Mouse (Mus musculus): ENCODE results near the gene Dnah14. TPM values are rescaled to one million over a fixed set of nuclear protein-coding genes. Genes with fewer than 3 reads are reported as not detected.

Dnah14 gene
- polyA plus RNA-seq, 1 experiment from 2014 or later: 1.0 TPM

- H3K36me3 ChIP-seq: no peaks in the 10 kb centered on the region
Observed at GRCm38 (mm10) chr1:181851521-181852310, 275.4 kb downstream of the Dnah14 start.

GRCm38 (mm10) chr1:181852466-181852865 lies 276.1 kb downstream of the Dnah14 start:
- DNase-seq (ENCODE audit: low spot score): no peak
- H3K36me3 ChIP-seq: no peaks in the 10 kb centered on the region
- H3K27ac ChIP-seq: no peak overlapping the region
- peaks cover 13% of the 10 kb centered on the region for H3K4me1 ChIP-seq (replicated peaks)
- WGBS: 47% methylated on average over 13 of the region's 13 CpGs
- H3K27me3 ChIP-seq (ENCODE audit: insufficient read depth, poor library complexity, severe bottlenecking): peaks cover 5% of the 10 kb centered on the region; the same call in 1 of the 2 replicates
- peak overlapping the region; percentile 29; the same call in 1 of the 2 replicates for H3K4me3 ChIP-seq
- H3K9me3 ChIP-seq: no peaks in the 10 kb centered on the region

More at GRCm38 (mm10) chr1:181851521-181852310, 275.4 kb downstream of the Dnah14 start:
- H3K9me3 ChIP-seq: no peaks in the 10 kb centered on the region
- H3K27me3 ChIP-seq (ENCODE audit: insufficient read depth, poor library complexity, severe bottlenecking): peaks cover 5% of the 10 kb centered on the region; the same call in 1 of the 2 replicates
- WGBS: 89% methylated on average over 12 of the region's 12 CpGs
- no peak overlapping the region for H3K4me3 ChIP-seq
- no peak for DNase-seq (ENCODE audit: low spot score)
- H3K27ac ChIP-seq: no peak overlapping the region
- H3K4me1 ChIP-seq (replicated peaks): peaks cover 13% of the 10 kb centered on the region

DNA sequence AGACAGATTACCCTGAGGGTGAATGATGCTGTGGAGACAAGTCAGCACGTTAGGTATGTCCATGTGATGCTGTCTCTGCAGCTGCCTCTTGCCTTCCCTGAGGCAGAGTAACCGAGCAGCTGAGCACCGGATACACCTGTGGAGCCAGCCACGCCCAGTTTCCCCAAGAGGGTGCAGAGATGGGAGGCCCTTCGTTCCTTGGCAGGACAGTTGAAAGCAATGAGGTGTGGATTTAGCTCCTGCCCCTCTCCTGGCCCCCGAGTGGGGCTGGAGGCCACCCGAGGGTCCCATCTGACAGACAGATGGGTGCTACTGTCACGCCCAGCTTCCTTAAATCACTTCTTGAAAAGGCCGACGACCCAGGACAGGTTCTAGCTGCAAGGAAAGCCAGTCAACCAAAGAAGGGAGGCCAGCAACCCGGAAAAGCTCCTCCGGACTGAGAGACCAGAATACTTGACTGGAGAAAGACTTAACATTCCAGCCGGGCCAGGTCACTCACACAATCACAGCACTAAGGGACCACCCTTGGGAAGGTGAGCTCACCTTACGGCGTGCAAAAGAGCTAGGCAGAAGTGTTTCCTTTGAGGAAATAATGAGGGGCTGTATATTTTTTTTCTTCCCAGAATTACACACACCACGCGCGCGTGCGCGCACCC lies 276.9 kb downstream of the Dnah14 start:
- Histone ChIP-seq H3K27ac (no peak overlapping the region; the same call in 1 of the 2 replicates), H3K27me3 (ENCODE audit: insufficient read depth, poor library complexity, severe bottlenecking) (peaks cover 5% of the 10 kb centered on the region; the same call in 1 of the 2 replicates), H3K36me3 (no peaks in the 10 kb centered on the region), H3K4me3 (peak overlapping the region; percentile 29; the same call in 1 of the 2 replicates), H3K9me3 (no peaks in the 10 kb centered on the region), H3K4me1 (replicated peaks) (peaks cover 13% of the 10 kb centered on the region)
- no peak for DNase-seq (ENCODE audit: low spot score)
- 13% methylated on average over 21 of the region's 21 CpGs for WGBS

DNA sequence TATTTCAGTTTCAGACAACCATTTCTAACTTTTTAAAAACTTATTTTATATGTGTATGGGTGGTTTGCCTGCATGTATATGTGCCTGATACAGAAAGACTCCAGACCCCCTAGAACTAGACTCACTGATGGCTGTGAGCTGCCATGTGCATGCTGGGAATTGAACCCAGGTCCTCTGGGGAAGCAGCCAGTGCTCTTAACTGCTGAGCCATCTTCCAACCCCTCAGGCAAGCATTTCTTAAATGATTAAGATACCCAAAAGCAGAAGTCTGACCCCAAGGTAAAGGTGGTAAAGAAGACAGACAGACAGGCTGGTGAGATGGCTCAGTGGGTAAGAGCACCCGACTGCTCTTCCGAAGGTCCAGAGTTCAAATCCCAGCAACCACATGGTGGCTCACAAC lies 278.5 kb downstream of the Dnah14 start:
- Histone ChIP-seq H3K27ac (no peak overlapping the region), H3K9me3 (no peaks in the 10 kb centered on the region), H3K4me3 (no peak overlapping the region), H3K4me1 (replicated peaks) (peaks cover 13% of the 10 kb centered on the region), H3K36me3 (no peaks in the 10 kb centered on the region), H3K27me3 (ENCODE audit: insufficient read depth, poor library complexity, severe bottlenecking) (peaks cover 5% of the 10 kb centered on the region; the same call in 1 of the 2 replicates)
- DNase-seq (ENCODE audit: low spot score): no peak
- WGBS: 87% methylated on average over 2 of the region's 2 CpGs

DNA sequence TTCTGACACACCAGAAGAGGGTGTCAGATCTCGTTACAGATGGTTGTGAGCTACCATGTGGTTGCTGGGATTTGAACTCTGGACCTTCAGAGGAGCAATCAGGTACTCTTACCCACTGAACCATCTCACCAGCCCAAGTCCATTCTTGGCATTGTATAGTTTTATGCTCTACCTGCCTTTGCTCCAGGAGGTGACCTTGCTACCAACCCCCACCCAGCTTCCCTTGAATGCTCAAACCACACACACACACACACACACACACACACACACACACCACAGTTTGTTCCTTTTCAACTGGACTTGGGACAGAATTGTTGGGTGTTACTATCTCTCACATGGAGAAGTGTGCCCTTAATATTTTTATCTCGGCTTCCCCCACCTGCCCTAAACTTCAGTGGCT lies 280.0 kb downstream of the Dnah14 start:
- no peak overlapping the region for H3K27ac ChIP-seq
- no peak overlapping the region for H3K4me3 ChIP-seq
- peaks cover 18% of the 10 kb centered on the region for H3K4me1 ChIP-seq (replicated peaks)
- H3K9me3 ChIP-seq: no peaks in the 10 kb centered on the region
- H3K36me3 ChIP-seq: no peaks in the 10 kb centered on the region
- 82% methylated on average over 2 of the region's 2 CpGs for WGBS
- H3K27me3 ChIP-seq (ENCODE audit: insufficient read depth, poor library complexity, severe bottlenecking): peaks cover 5% of the 10 kb centered on the region; the same call in 1 of the 2 replicates
- DNase-seq (ENCODE audit: low spot score): no peak

DNA sequence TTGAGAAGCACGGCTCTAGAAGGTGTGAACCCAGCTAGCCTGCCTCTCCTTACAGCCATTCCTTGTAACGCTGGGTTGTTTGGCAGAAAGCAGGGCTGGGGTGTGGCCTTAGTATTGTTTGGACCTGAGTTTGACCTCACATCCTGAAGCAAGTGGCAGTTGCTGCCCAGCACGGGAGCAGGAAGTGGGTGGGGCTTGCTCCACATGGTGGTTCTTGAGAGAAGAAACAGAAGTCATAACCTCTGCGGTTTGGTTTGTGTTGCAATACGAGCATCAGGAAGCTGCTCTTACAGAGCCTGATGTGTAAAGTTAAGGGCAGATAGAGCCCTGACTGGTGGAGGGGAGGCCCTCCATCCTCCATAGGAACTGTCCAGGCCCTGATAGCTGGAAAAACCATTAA lies 284.3 kb downstream of the Dnah14 start:
- WGBS: 34% methylated on average over 5 of the region's 5 CpGs
- Histone ChIP-seq H3K4me1 (replicated peaks) (peaks cover 28% of the 10 kb centered on the region), H3K4me3 (no peak overlapping the region), H3K36me3 (no peaks in the 10 kb centered on the region), H3K27ac (no peak overlapping the region), H3K9me3 (no peaks in the 10 kb centered on the region), H3K27me3 (ENCODE audit: insufficient read depth, poor library complexity, severe bottlenecking) (peaks cover 3% of the 10 kb centered on the region; the same call in 1 of the 2 replicates)
- peak; percentile 55 for DNase-seq (ENCODE audit: low spot score)

DNA sequence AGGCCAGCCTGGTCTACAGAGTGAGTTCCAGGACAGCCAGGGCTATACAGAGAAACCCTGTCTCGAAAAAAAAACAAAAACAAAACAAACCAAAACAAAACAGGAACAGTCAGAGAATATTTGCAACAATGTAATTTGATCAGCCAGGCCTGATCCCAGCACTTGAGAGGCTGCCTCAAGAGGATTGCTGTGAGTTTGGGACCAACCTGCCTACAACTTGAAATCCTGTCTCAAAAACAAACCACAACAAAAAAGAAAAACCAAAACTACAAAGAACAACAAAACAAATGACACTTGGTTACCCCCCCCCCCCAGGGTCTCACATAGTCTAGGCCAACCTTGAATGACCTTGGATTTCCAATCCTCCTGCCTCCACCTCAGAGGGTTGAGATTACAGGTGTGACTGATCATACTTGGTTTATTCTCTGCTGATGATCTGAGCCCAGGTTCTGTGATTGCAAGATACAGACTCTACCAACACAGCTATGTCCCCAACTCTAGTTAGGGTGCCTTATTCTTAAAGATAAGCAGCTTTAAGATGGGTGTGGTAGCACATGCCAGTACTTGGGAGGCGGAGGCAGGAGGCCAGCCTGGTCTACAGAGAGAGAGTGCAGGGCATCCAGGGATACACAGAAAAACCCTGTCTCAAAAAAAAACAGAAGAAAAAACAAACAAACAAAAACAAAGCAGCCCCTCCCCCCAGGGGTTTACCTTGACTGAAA lies 285.0 kb downstream of the Dnah14 start:
- H3K27ac ChIP-seq: no peak overlapping the region
- WGBS: 71% methylated on average over 2 of the region's 2 CpGs

GRCm38 (mm10) chr1:181862676-181863374 lies 286.5 kb downstream of the Dnah14 start:
- WGBS: 55% methylated on average over 16 of the region's 16 CpGs
- Histone ChIP-seq H3K4me1 (replicated peaks) (peaks cover 28% of the 10 kb centered on the region), H3K27me3 (ENCODE audit: insufficient read depth, poor library complexity, severe bottlenecking) (peaks cover 3% of the 10 kb centered on the region; the same call in 1 of the 2 replicates), H3K4me3 (no peak overlapping the region), H3K27ac (no peak overlapping the region), H3K36me3 (no peaks in the 10 kb centered on the region), H3K9me3 (no peaks in the 10 kb centered on the region)
- no peak for DNase-seq (ENCODE audit: low spot score)

More for the DNA sequence above, 285.0 kb downstream of the Dnah14 start:
- Histone ChIP-seq H3K4me3 (no peak overlapping the region), H3K4me1 (replicated peaks) (peaks cover 28% of the 10 kb centered on the region), H3K36me3 (no peaks in the 10 kb centered on the region), H3K9me3 (no peaks in the 10 kb centered on the region), H3K27me3 (ENCODE audit: insufficient read depth, poor library complexity, severe bottlenecking) (peaks cover 3% of the 10 kb centered on the region; the same call in 1 of the 2 replicates)
- no peak for DNase-seq (ENCODE audit: low spot score)

DNA sequence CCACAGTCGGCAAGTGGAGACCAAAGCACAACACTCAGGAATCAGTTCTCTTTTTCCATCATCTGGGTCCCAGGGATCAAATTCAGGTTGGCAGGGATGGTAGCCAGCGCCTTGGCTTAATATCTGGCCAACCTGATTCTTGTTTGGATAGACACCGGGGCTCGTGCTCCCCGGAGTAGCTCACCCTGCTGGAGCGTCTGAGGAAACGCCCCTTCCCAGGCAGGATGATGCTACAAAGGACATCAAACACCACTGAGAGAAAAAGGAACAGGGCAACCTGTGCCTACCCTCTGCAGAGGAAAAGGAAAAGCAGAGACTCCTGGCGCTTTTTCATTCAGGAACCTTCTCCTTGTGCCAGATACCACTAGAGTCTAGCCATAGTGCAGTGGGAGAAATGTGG lies 287.1 kb downstream of the Dnah14 start:
- DNase-seq (ENCODE audit: low spot score): no peak
- H3K4me1 ChIP-seq (replicated peaks): peaks cover 28% of the 10 kb centered on the region
- H3K27me3 ChIP-seq (ENCODE audit: insufficient read depth, poor library complexity, severe bottlenecking): peaks cover 3% of the 10 kb centered on the region; the same call in 1 of the 2 replicates
- no peak overlapping the region for H3K27ac ChIP-seq
- H3K36me3 ChIP-seq: no peaks in the 10 kb centered on the region
- no peak overlapping the region for H3K4me3 ChIP-seq
- WGBS: 35% methylated on average over 8 of the region's 8 CpGs
- H3K9me3 ChIP-seq: no peaks in the 10 kb centered on the region

Other genes starting within 250 kb of the Dnah14 start
- gene Cnih3, start 223.9 kb upstream of the Dnah14 start, polyA plus RNA-seq (2016; fragmentation: Nextera tagmentation; extraction: Ambion mirVana): 0.77 and 1.2 TPM in 2 replicates
- 0.10 and 0.11 TPM in 2 replicates for gene Ccdc121, start 65.1 kb upstream of the Dnah14 start, polyA plus RNA-seq (2016; fragmentation: Nextera tagmentation; extraction: Ambion mirVana)